Mouse (Mus musculus): ENCODE results near the gene Ldb2. TPM values are rescaled to one million over a fixed set of nuclear protein-coding genes. Genes with fewer than 3 reads are reported as not detected.

Ldb2 gene
- total and polyA plus RNA-seq, 3 experiments = 0.16 TPM; not detected in 2

- Histone ChIP-seq H3K9me3 (replicated peaks) (no peaks in the 10 kb centered on the region), H3K27me3 (ENCODE audit: insufficient read depth, low read length) (no peaks in the 10 kb centered on the region; the same call in 1 of the 2 replicates), H3K4me3 (ENCODE audit: low read depth, low read length) (no peak overlapping the region), H3K36me3 (replicated peaks) (no peaks in the 10 kb centered on the region), H3K4me1 (ENCODE audit: insufficient read depth, low read depth, low read length) (no peaks in the 10 kb centered on the region)
- ATAC-seq (ENCODE audit: extremely low read depth, insufficient number of reproducible peaks, low FRiP score, poor library complexity, severe bottlenecking) (no peak), DNase-seq (ENCODE audit: low spot score) (no peak)
- no peak for TF ChIP-seq GATA2 (IDR thresholded peaks at IDR 0.05; ENCODE audit: borderline replicate concordance, low read depth, low read length)
- TF ChIP-seq CTCF (IDR thresholded peaks at IDR 0.05; ENCODE audit: low read depth, low read length) = no peak
- no peak for TF ChIP-seq POLR2AphosphoS5 (IDR thresholded peaks at IDR 0.05; ENCODE audit: insufficient replicate concordance, low read depth, low read length)
- no peak for TF ChIP-seq TAL1 (conservative IDR thresholded peaks at IDR 0.05; ENCODE audit: low read depth, low read length)
- TF ChIP-seq GATA1 (IDR thresholded peaks at IDR 0.05; ENCODE audit: borderline replicate concordance, low read length) = no peak
Measured at GRCm38 (mm10) chr5:44726546-44727476, 72.7 kb downstream of the Ldb2 start.

DNA sequence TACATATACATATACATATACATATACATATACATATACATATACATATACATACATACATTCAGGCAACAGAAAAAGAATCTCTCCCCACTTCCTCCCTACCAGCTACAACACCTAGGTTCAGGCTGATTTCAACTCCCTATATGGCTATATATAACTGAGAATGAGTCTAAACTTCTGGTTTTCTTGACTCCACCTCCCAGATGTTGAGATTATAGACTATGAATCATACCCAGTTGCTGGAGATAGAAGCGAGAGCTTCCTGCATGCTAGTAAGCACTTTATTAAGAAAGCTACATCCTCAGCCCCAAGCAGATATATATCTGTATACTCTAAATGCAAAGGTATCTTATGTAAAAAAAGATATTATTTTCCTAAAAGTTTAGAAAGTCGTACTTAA, 74.0 kb downstream of the Ldb2 start:
- DNase-seq (ENCODE audit: low spot score) (no peak), ATAC-seq (ENCODE audit: extremely low read depth, insufficient number of reproducible peaks, low FRiP score, poor library complexity, severe bottlenecking) (no peak)
- H3K27me3 ChIP-seq (ENCODE audit: insufficient read depth, low read length) = no peaks in the 10 kb centered on the region; the same call in 1 of the 2 replicates
- no peaks in the 10 kb centered on the region for H3K4me1 ChIP-seq (ENCODE audit: insufficient read depth, low read depth, low read length)
- no peaks in the 10 kb centered on the region for H3K9me3 ChIP-seq (replicated peaks)
- H3K4me3 ChIP-seq (ENCODE audit: low read depth, low read length) = no peak overlapping the region
- TF ChIP-seq GATA1 (IDR thresholded peaks at IDR 0.05; ENCODE audit: borderline replicate concordance, low read length) = no peak
- TF ChIP-seq POLR2AphosphoS5 (IDR thresholded peaks at IDR 0.05; ENCODE audit: insufficient replicate concordance, low read depth, low read length) = no peak
- TF ChIP-seq GATA2 (IDR thresholded peaks at IDR 0.05; ENCODE audit: borderline replicate concordance, low read depth, low read length) = no peak
- no peak for TF ChIP-seq CTCF (IDR thresholded peaks at IDR 0.05; ENCODE audit: low read depth, low read length)
- no peak for TF ChIP-seq TAL1 (conservative IDR thresholded peaks at IDR 0.05; ENCODE audit: low read depth, low read length)
- no peaks in the 10 kb centered on the region for H3K36me3 ChIP-seq (replicated peaks)

- H3K4me1 ChIP-seq (ENCODE audit: insufficient read depth, low read depth, low read length) = no peaks in the 10 kb centered on the region
- H3K9me3 ChIP-seq (replicated peaks) = no peaks in the 10 kb centered on the region
- no peaks in the 10 kb centered on the region for H3K36me3 ChIP-seq (replicated peaks)
- TF ChIP-seq TAL1 (conservative IDR thresholded peaks at IDR 0.05; ENCODE audit: low read depth, low read length) = no peak
- TF ChIP-seq GATA1 (IDR thresholded peaks at IDR 0.05; ENCODE audit: borderline replicate concordance, low read length) = no peak
- no peak for TF ChIP-seq POLR2AphosphoS5 (IDR thresholded peaks at IDR 0.05; ENCODE audit: insufficient replicate concordance, low read depth, low read length)
- no peak for TF ChIP-seq CTCF (IDR thresholded peaks at IDR 0.05; ENCODE audit: low read depth, low read length)
- no peak for DNase-seq (ENCODE audit: low spot score)
- H3K27me3 ChIP-seq (ENCODE audit: insufficient read depth, low read length) = no peaks in the 10 kb centered on the region; the same call in 1 of the 2 replicates
- no peak overlapping the region for H3K4me3 ChIP-seq (ENCODE audit: low read depth, low read length)
- no peak for ATAC-seq (ENCODE audit: extremely low read depth, insufficient number of reproducible peaks, low FRiP score, poor library complexity, severe bottlenecking)
Measured at GRCm38 (mm10) chr5:44719872-44720271, 79.6 kb downstream of the Ldb2 start.

- no peak for TF ChIP-seq TAL1 (conservative IDR thresholded peaks at IDR 0.05; ENCODE audit: low read depth, low read length)
- TF ChIP-seq POLR2AphosphoS5 (IDR thresholded peaks at IDR 0.05; ENCODE audit: insufficient replicate concordance, low read depth, low read length) = no peak
- no peak for TF ChIP-seq GATA2 (IDR thresholded peaks at IDR 0.05; ENCODE audit: borderline replicate concordance, low read depth, low read length)
- no peak for TF ChIP-seq CTCF (IDR thresholded peaks at IDR 0.05; ENCODE audit: low read depth, low read length)
- no peak for TF ChIP-seq GATA1 (IDR thresholded peaks at IDR 0.05; ENCODE audit: borderline replicate concordance, low read length)
- Histone ChIP-seq H3K9me3 (replicated peaks) (no peaks in the 10 kb centered on the region), H3K4me1 (ENCODE audit: insufficient read depth, low read depth, low read length) (no peaks in the 10 kb centered on the region), H3K36me3 (replicated peaks) (no peaks in the 10 kb centered on the region), H3K4me3 (ENCODE audit: low read depth, low read length) (no peak overlapping the region), H3K27me3 (ENCODE audit: insufficient read depth, low read length) (no peaks in the 10 kb centered on the region)
- DNase-seq (ENCODE audit: low spot score) = no peak
- ATAC-seq (ENCODE audit: extremely low read depth, insufficient number of reproducible peaks, low FRiP score, poor library complexity, severe bottlenecking) = no peak
Measured at GRCm38 (mm10) chr5:44714508-44714907, 85.0 kb downstream of the Ldb2 start.

GRCm38 (mm10) chr5:44713181-44713789, 86.2 kb downstream of the Ldb2 start:
- Histone ChIP-seq H3K4me1 (ENCODE audit: insufficient read depth, low read depth, low read length) (no peaks in the 10 kb centered on the region), H3K4me3 (ENCODE audit: low read depth, low read length) (no peak overlapping the region), H3K27me3 (ENCODE audit: insufficient read depth, low read length) (no peaks in the 10 kb centered on the region), H3K36me3 (replicated peaks) (no peaks in the 10 kb centered on the region), H3K9me3 (replicated peaks) (no peaks in the 10 kb centered on the region)
- no peak for TF ChIP-seq CTCF (IDR thresholded peaks at IDR 0.05; ENCODE audit: low read depth, low read length)
- no peak for ATAC-seq (ENCODE audit: extremely low read depth, insufficient number of reproducible peaks, low FRiP score, poor library complexity, severe bottlenecking)
- no peak for DNase-seq (ENCODE audit: low spot score)

- no peaks in the 10 kb centered on the region for H3K9me3 ChIP-seq (replicated peaks)
- TF ChIP-seq GATA1 (IDR thresholded peaks at IDR 0.05; ENCODE audit: borderline replicate concordance, low read length) = no peak
- TF ChIP-seq TAL1 (conservative IDR thresholded peaks at IDR 0.05; ENCODE audit: low read depth, low read length) = no peak
- TF ChIP-seq GATA2 (IDR thresholded peaks at IDR 0.05; ENCODE audit: borderline replicate concordance, low read depth, low read length) = no peak
- no peak for TF ChIP-seq CTCF (IDR thresholded peaks at IDR 0.05; ENCODE audit: low read depth, low read length)
- no peak for TF ChIP-seq POLR2AphosphoS5 (IDR thresholded peaks at IDR 0.05; ENCODE audit: insufficient replicate concordance, low read depth, low read length)
- H3K27me3 ChIP-seq (ENCODE audit: insufficient read depth, low read length) = no peaks in the 10 kb centered on the region
- H3K36me3 ChIP-seq (replicated peaks) = no peaks in the 10 kb centered on the region
- DNase-seq (ENCODE audit: low spot score) = no peak
- no peaks in the 10 kb centered on the region for H3K4me1 ChIP-seq (ENCODE audit: insufficient read depth, low read depth, low read length)
- no peak overlapping the region for H3K4me3 ChIP-seq (ENCODE audit: low read depth, low read length)
- no peak for ATAC-seq (ENCODE audit: extremely low read depth, insufficient number of reproducible peaks, low FRiP score, poor library complexity, severe bottlenecking)
Measured at GRCm38 (mm10) chr5:44711211-44711610, 88.3 kb downstream of the Ldb2 start.

Measured in G1E (cell line).